Mouse (Mus musculus): ENCODE data around the gene Atrnl1.

- TF ChIP-seq CTCF (IDR thresholded peaks at IDR 0.05; ENCODE audit: extremely low read depth, insufficient read depth, insufficient read length, insufficient replicate concordance) (no peak), POLR2A (IDR thresholded peaks at IDR 0.05; ENCODE audit: low read depth, low read length) (no peak)
These were observed 206.9 kb downstream of the Atrnl1 start for GRCm38 (mm10) chr19:57817736-57818135.
